Mouse (Mus musculus) liver, embryonic 13.5 days (tissue): ENCODE results near the gene Hist1h2bn. TPM values are rescaled to one million over a fixed set of nuclear protein-coding genes. Genes with fewer than 3 reads are reported as not detected.
A peak's percentile ranks its signal among the peaks of the same experiment; 100 is the strongest.
"Not testable (repeated sequence)": the region's sequence is repeated elsewhere in the genome, so short reads cannot be mapped to it uniquely, and the experiment has no call there.

Source experiments
- ATAC-seq: fragments of 200-750 bp; cut with Nextera tagmentation; 2 replicates; pipeline ENCODE4 v1.8.0; 2017; ENCODE audit warnings: low read depth, mild to moderate bottlenecking, moderate number of reproducible peaks, moderate library complexity
- DNase-seq: peaks from one replicate; pipeline ENCODE4 v3.0.0; 2022
- H3K27ac ChIP-seq: fragments of 300-500 bp; sonication (generic); 2 replicates; pipeline ENCODE4 v1.5.1; 2015; ENCODE audit warnings: moderate library complexity, mild to moderate bottlenecking, inconsistent platforms
- H3K27me3 ChIP-seq: fragments of 300-500 bp; sonication (generic); 2 replicates; pipeline ENCODE4 v1.6.1; 2015; ENCODE audit warnings: mild to moderate bottlenecking, inconsistent platforms
- H3K36me3 ChIP-seq: fragments of 300-500 bp; sonication (generic); 2 replicates; pipeline ENCODE4 v1.6.1; 2015; ENCODE audit warnings: mild to moderate bottlenecking, inconsistent platforms
- H3K4me1 ChIP-seq: fragments of 300-500 bp; sonication (generic); replicated peaks from 2 replicates; pipeline ENCODE4 v1.6.1; 2015; ENCODE audit warnings: inconsistent platforms
- H3K4me2 ChIP-seq: fragments of 300-500 bp; sonication (generic); 2 replicates; pipeline ENCODE4 v1.6.1; 2015; ENCODE audit warnings: inconsistent platforms, mild to moderate bottlenecking, moderate library complexity
- H3K4me3 ChIP-seq: fragments of 300-500 bp; sonication (generic); replicated peaks from 2 replicates; pipeline ENCODE4 v1.5.1; 2015; ENCODE audit warnings: mild to moderate bottlenecking, inconsistent platforms
- H3K9ac ChIP-seq: fragments of 300-500 bp; sonication (generic); 2 replicates; pipeline ENCODE4 v1.6.1; 2015; ENCODE audit warnings: mild to moderate bottlenecking, inconsistent platforms
- H3K9me3 ChIP-seq: fragments of 300-500 bp; sonication (generic); replicated peaks from 2 replicates; pipeline ENCODE4 v1.6.1; 2016; ENCODE audit warnings: inconsistent platforms
- WGBS: fragments of 180-500 bp; shearing (Covaris S2); methylation state at CpG from one replicate; pipeline ENCODE4 v1.1.7; 2015; ENCODE audit not compliant: insufficient replicate concordance; 5-methylcytosine and 5-hydroxymethylcytosine counted together
- polyA plus RNA-seq: library from polyadenylated mRNA; unstranded; fragments of >200 nt; fragmentation: Nextera tagmentation; extraction: Ambion mirVana; gene quantifications from 2 replicates; pipeline ENCODE4 v1.2.1, GENCODE M21; 2015

The Hist1h2bn gene
- polyA plus RNA-seq, 1 experiment from 2014 or later: 14.4 TPM

GRCm38 (mm10) chr13:21754294-21755001 lies 525 bp downstream of the Hist1h2bn start:
- under 1% methylated on average over 20 of the region's 26 CpGs for WGBS
- not testable (repeated sequence) for H3K27me3 ChIP-seq
- ATAC-seq: peak; percentile 20

GRCm38 (mm10) chr13:21755707-21756106 lies 1.8 kb downstream of the Hist1h2bn start:
- H3K27me3 ChIP-seq: no peaks in the 10 kb centered on the region
- DNase-seq (no peak), ATAC-seq (no peak)
- no peaks in the 10 kb centered on the region for H3K9me3 ChIP-seq
- H3K9ac ChIP-seq: peak overlapping the region; percentile 70
- H3K36me3 ChIP-seq: no peaks in the 10 kb centered on the region
- peak overlapping the region; percentile 50 for H3K4me3 ChIP-seq
- peak overlapping the region; percentile 64 for H3K4me2 ChIP-seq
- WGBS: 78% methylated on average over 1 of the region's 1 CpGs
- H3K27ac ChIP-seq: peak overlapping the region; percentile 99
- peaks cover 27% of the 10 kb centered on the region for H3K4me1 ChIP-seq

More at GRCm38 (mm10) chr13:21754294-21755001, 525 bp downstream of the Hist1h2bn start:
- peak overlapping the region; percentile 78 for H3K4me2 ChIP-seq
- not testable (repeated sequence) for H3K36me3 ChIP-seq, H3K9me3 ChIP-seq
- peak overlapping the region; percentile 99 for H3K27ac ChIP-seq
- peak overlapping the region; percentile 75 for H3K9ac ChIP-seq
- peaks cover 27% of the 10 kb centered on the region for H3K4me1 ChIP-seq
- peak overlapping the region; percentile 56 for H3K4me3 ChIP-seq
- DNase-seq: peak; percentile 61

GRCm38 (mm10) chr13:21778814-21779766 lies 25.2 kb downstream of the Hist1h2bn start:
- Histone ChIP-seq H3K4me1 (peaks cover 54% of the 10 kb centered on the region), H3K9me3 (no peaks in the 10 kb centered on the region), H3K4me2 (peak overlapping the region; percentile 91), H3K27me3 (no peaks in the 10 kb centered on the region), H3K4me3 (peak overlapping the region; percentile 73), H3K27ac (peak overlapping the region; percentile 100), H3K36me3 (0 out of 2 replicates have a peak, but pooled peaks cover 3% of the 10 kb centered on the region), H3K9ac (peak overlapping the region; percentile 93)
- WGBS: 3% methylated on average over 33 of the region's 33 CpGs
- DNase-seq (peak; percentile 78), ATAC-seq (peak; percentile 70)

GRCm38 (mm10) chr13:21779767-21780731 lies 26.1 kb downstream of the Hist1h2bn start, which contains the start of gene Hist1h1b:
Hist1h1b (minus strand) TSS chr13:21780625.
- WGBS: under 1% methylated on average over 44 of the region's 44 CpGs
- Histone ChIP-seq H3K4me3 (peak within 1 kb of the TSS; percentile 73), H3K4me1 (peaks cover 57% of the 10 kb centered on the region)

GRCm38 (mm10) chr13:21781021-21781555 lies 27.2 kb downstream of the Hist1h2bn start:
- H3K4me1 ChIP-seq: peaks cover 59% of the 10 kb centered on the region
- H3K4me3 ChIP-seq: peak overlapping the region; percentile 73

More at GRCm38 (mm10) chr13:21779767-21780731, 26.1 kb downstream of the Hist1h2bn start, which contains the start of gene Hist1h1b:
- DNase-seq (peak; percentile 87), ATAC-seq (peak; percentile 54)
- no peaks in the 10 kb centered on the region for H3K27me3 ChIP-seq
- H3K9ac ChIP-seq: peak within 1 kb of the TSS; percentile 93
- peak within 1 kb of the TSS; percentile 91 for H3K4me2 ChIP-seq
- H3K9me3 ChIP-seq: no peaks in the 10 kb centered on the region
- H3K27ac ChIP-seq: peak within 1 kb of the TSS; percentile 100
- no peaks in the 10 kb centered on the region for H3K36me3 ChIP-seq

GRCm38 (mm10) chr13:21781639-21782038 lies 27.7 kb downstream of the Hist1h2bn start:
- DNase-seq (no peak), ATAC-seq (no peak)
- peak overlapping the region; percentile 35; the same call in 1 of the 2 replicates for H3K4me3 ChIP-seq
- 75% methylated on average over 1 of the region's 1 CpGs for WGBS
- peak overlapping the region; percentile 74 for H3K4me2 ChIP-seq
- peaks cover 56% of the 10 kb centered on the region for H3K4me1 ChIP-seq
- H3K9ac ChIP-seq: peak overlapping the region; percentile 64
- no peaks in the 10 kb centered on the region for H3K9me3 ChIP-seq
- no peaks in the 10 kb centered on the region for H3K36me3 ChIP-seq
- H3K27ac ChIP-seq: peak overlapping the region; percentile 100
- no peaks in the 10 kb centered on the region for H3K27me3 ChIP-seq

More at GRCm38 (mm10) chr13:21781021-21781555, 27.2 kb downstream of the Hist1h2bn start:
- no peaks in the 10 kb centered on the region for H3K9me3 ChIP-seq
- peak overlapping the region; percentile 93 for H3K9ac ChIP-seq
- no peaks in the 10 kb centered on the region for H3K27me3 ChIP-seq
- H3K36me3 ChIP-seq: no peaks in the 10 kb centered on the region
- ATAC-seq: no peak
- DNase-seq: no peak
- 29% methylated on average over 6 of the region's 6 CpGs for WGBS
- H3K27ac ChIP-seq: peak overlapping the region; percentile 100
- H3K4me2 ChIP-seq: peak overlapping the region; percentile 91

GRCm38 (mm10) chr13:21782361-21783254 lies 28.7 kb downstream of the Hist1h2bn start:
- peak; percentile 4 for ATAC-seq
- peak; percentile 68 for DNase-seq
- Histone ChIP-seq H3K4me1 (peaks cover 47% of the 10 kb centered on the region), H3K27ac (peak overlapping the region; percentile 100), H3K4me3 (peak overlapping the region; percentile 60), H3K9ac (peak overlapping the region; percentile 78), H3K4me2 (peak overlapping the region; percentile 74)
- H3K9me3 ChIP-seq, H3K36me3 ChIP-seq, H3K27me3 ChIP-seq: not testable (repeated sequence)
- WGBS: 1% methylated on average over 15 of the region's 35 CpGs

GRCm38 (mm10) chr13:21783255-21783617 lies 29.3 kb downstream of the Hist1h2bn start, which contains the start of gene Hist1h3i:
Hist1h3i (minus strand) TSS chr13:21783370.
- H3K4me2 ChIP-seq: peak within 1 kb of the TSS; percentile 74
- peak within 1 kb of the TSS; percentile 60 for H3K4me3 ChIP-seq
- peak within 1 kb of the TSS; percentile 84 for H3K9ac ChIP-seq
- peak; percentile 39 for ATAC-seq
- peak; percentile 76 for DNase-seq
- WGBS: under 1% methylated on average over 13 of the region's 20 CpGs
- H3K9me3 ChIP-seq: no peaks in the 10 kb centered on the region
- H3K27ac ChIP-seq: peak within 1 kb of the TSS; percentile 100
- no peaks in the 10 kb centered on the region for H3K36me3 ChIP-seq
- no peaks in the 10 kb centered on the region for H3K27me3 ChIP-seq
- peaks cover 47% of the 10 kb centered on the region for H3K4me1 ChIP-seq

GRCm38 (mm10) chr13:21783734-21784161 lies 29.8 kb downstream of the Hist1h2bn start:
- Histone ChIP-seq H3K27ac (peak overlapping the region; percentile 100), H3K9ac (peak overlapping the region; percentile 84), H3K4me2 (peak overlapping the region; percentile 74), H3K36me3 (no peaks in the 10 kb centered on the region), H3K4me3 (peak overlapping the region; percentile 60), H3K4me1 (peaks cover 49% of the 10 kb centered on the region), H3K9me3 (no peaks in the 10 kb centered on the region), H3K27me3 (no peaks in the 10 kb centered on the region)
- 3% methylated on average over 9 of the region's 9 CpGs for WGBS
- ATAC-seq: no peak
- DNase-seq: peak; percentile 44
